Mouse (Mus musculus) embryonic fibroblast, embryonic 13.5 days (primary cell): ENCODE results near the gene Rtn4r.

ENCODE experiments used
- CTCF ChIP-seq: IDR thresholded peaks from 2 replicates; pipeline ENCODE4 v1.5.1; 2011; ENCODE audit warnings: mild to moderate bottlenecking, control low read depth, low read length, moderate library complexity, borderline replicate concordance; ENCODE audit not compliant: insufficient read depth
- POLR2A ChIP-seq: IDR thresholded peaks from 2 replicates; pipeline ENCODE4 v1.6.1; 2011; ENCODE audit warnings: low read depth, mild to moderate bottlenecking, control low read depth, low read length, moderate library complexity

DNA sequence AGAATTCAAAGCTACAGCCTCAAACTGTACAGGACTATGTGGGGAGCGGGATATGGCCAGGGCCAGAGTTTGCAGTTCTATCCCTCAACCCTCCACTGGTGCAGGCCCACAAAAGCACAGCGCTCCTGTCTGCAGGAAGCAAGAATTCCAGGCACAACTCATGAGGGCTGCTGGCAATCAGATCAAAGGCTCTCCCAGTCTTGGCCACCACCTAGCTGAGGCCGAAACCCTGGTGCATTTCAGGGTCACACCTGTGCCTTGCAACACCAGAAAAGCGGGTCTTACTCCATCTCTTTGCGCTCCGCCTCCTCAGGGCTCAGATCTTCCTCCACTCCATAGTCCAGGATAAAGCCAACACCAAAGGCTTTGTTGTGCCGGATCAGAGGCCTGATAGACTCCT is 43.2 kb upstream of the Rtn4r start:
- TF ChIP-seq POLR2A, result no peak
- TF ChIP-seq CTCF, result no peak
